Mouse (Mus musculus) kidney, adult 8-10 months (tissue): ENCODE data around the gene Cryab.

ENCODE experiments used
- DNase-seq, 2 experiments: peaks; one replicate each; pipeline ENCODE4 v3.0.0; 2022

The Cryab gene

DNA sequence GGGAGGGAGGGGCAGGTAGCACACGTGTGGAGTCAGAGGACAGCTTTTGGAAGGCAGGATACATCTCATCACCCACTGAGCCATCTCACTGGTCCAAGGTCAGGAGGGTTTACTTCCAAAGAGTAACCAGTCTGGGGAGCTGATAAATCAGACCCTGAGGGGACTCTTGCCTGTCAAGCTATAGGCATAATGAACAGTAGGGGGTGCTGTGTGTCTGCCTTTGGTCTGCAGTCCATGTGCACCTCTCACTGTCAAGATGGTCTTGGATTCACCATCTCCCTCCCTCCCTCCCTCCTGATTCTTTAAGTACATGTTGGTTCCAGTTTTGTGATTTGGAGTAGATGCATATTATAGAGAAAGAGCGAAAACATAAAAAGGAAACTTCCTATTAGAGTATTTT is 49.9 kb downstream of the Cryab start:
- DNase-seq = peak; percentile 33 to 44

DNA sequence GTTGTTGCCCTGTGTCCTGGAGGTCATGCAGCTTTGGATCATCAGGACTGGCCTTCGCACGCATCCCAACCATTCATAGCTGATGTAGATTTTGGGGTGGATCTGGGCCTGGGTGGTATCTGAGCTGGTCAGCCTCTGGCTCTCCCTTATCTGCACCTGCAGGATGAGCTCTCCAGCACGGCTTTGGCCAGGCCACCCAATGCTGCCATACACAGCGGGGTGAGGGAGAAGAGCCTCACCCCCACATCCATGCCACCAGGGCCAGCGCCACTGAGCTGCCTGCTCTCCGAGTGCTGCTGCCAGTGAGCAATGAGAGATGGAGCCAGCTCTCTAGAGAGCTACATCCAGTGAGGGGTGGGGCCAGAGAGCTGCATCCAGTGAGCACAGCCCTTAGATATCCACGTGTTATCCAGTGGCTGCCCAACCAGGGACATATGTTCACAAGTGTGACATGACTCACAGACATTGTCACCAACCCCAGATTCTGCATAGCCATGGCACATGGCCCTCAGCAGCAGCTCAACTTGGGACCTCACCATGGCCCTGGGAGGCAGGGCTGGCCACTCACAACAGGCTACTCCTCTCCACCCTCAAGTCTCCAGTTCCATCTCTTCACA is 52.0 kb downstream of the Cryab start:
- DNase-seq = no peak
